Mouse (Mus musculus) MEL (cell line): ENCODE measurements around the gene Slc2a4. TPM values are rescaled to one million over a fixed set of nuclear protein-coding genes. Genes with fewer than 3 reads are reported as not detected.
"Not testable (repeated sequence)": the region's sequence is repeated elsewhere in the genome, so short reads cannot be mapped to it uniquely, and the experiment has no call there.

ENCODE experiments used
- DNase-seq: peaks from one replicate; pipeline ENCODE4 v3.0.0; 2011; ENCODE audit warnings: low read depth, low spot score
- H3K27ac ChIP-seq: 2 replicates; pipeline ENCODE4 v1.5.1; 2012; ENCODE audit warnings: low read depth, mild to moderate bottlenecking, control low read depth, low read length, moderate library complexity; ENCODE audit not compliant: control insufficient read depth
- H3K27me3 ChIP-seq, 2 experiments: fragments of 150-350 bp in 1 of 2; sonication (generic) in 1 of 2; 2 replicates each; pipeline ENCODE4 v1.6.1; 2012; ENCODE audit warnings: low read length in 2 of 2, mild to moderate bottlenecking in 2 of 2, improper control_type of control experiment in 1 of 2, moderate library complexity in 1 of 2; ENCODE audit not compliant: insufficient read depth in 2 of 2, control insufficient read depth in 1 of 2
- H3K36me3 ChIP-seq, 2 experiments: 2 replicates each; pipeline ENCODE4 v1.6.1; 2012 to 2014; ENCODE audit warnings: low read length in 2 of 2, improper control_type of control experiment in 1 of 2, inconsistent platforms in 1 of 2, mild to moderate bottlenecking in 1 of 2; ENCODE audit not compliant: insufficient read depth in 2 of 2, control insufficient read depth in 1 of 2
- H3K4me1 ChIP-seq, 2 experiments: fragments of 150-350 bp in 1 of 2; sonication (generic) in 1 of 2; 2 replicates each; pipeline ENCODE4 v1.6.1; 2012; ENCODE audit warnings: low read length in 2 of 2, improper control_type of control experiment in 1 of 2, mild to moderate bottlenecking in 1 of 2; ENCODE audit not compliant: insufficient read depth in 2 of 2, control insufficient read depth in 1 of 2
- H3K4me3 ChIP-seq, 2 experiments: fragments of 150-350 bp in 1 of 2; sonication (generic) in 1 of 2; 2 replicates each; pipeline ENCODE4 v1.5.1; 2012; ENCODE audit warnings: low read depth in 2 of 2, low read length in 2 of 2, mild to moderate bottlenecking in 2 of 2, moderate library complexity in 2 of 2, control low read depth in 1 of 2, improper control_type of control experiment in 1 of 2; ENCODE audit not compliant: control insufficient read depth in 1 of 2, insufficient read depth in 1 of 2
- H3K79me2 ChIP-seq: 2 replicates; pipeline ENCODE4 v1.6.1; 2012; ENCODE audit warnings: mild to moderate bottlenecking, low read length, moderate library complexity; ENCODE audit not compliant: control insufficient read depth, poor library complexity, insufficient read depth
- H3K9ac ChIP-seq: 2 replicates; pipeline ENCODE4 v1.6.1; 2012; ENCODE audit warnings: low read depth, mild to moderate bottlenecking, control low read depth, low read length, moderate library complexity; ENCODE audit not compliant: control insufficient read depth, poor library complexity, severe bottlenecking
- H3K9me3 ChIP-seq: fragments of 150-350 bp; sonication (generic); replicated peaks from 2 replicates; pipeline ENCODE4 v1.6.1; 2012; ENCODE audit warnings: mild to moderate bottlenecking, low read length, improper control_type of control experiment, moderate library complexity; ENCODE audit not compliant: insufficient read depth
- CHD1 ChIP-seq: IDR thresholded peaks from 2 replicates; pipeline ENCODE4 v1.6.1; 2012; ENCODE audit warnings: low read depth, mild to moderate bottlenecking, inconsistent platforms, low read length, improper control_type of control experiment
- CTCF ChIP-seq, 3 experiments: IDR thresholded peaks in 2 of 3; conservative IDR thresholded peaks in 1 of 3; 2 replicates each; pipeline ENCODE4 v1.5.1; 2011 to 2012; ENCODE audit warnings: low read length in 3 of 3, low read depth in 2 of 3, mild to moderate bottlenecking in 2 of 3, improper control_type of control experiment in 1 of 3, inconsistent platforms in 1 of 3, mixed read lengths in 1 of 3, moderate library complexity in 1 of 3; ENCODE audit not compliant: control insufficient read depth in 1 of 3, insufficient read depth in 1 of 3, poor library complexity in 1 of 3, severe bottlenecking in 1 of 3
- GATA1 ChIP-seq: IDR thresholded peaks from 2 replicates; pipeline ENCODE4 v1.6.1; 2011; ENCODE audit warnings: low read depth, low read length, improper control_type of control experiment
- MAX ChIP-seq: IDR thresholded peaks from 2 replicates; pipeline ENCODE4 v1.6.1; 2011; ENCODE audit warnings: low read length, improper control_type of control experiment
- MXI1 ChIP-seq: IDR thresholded peaks from 2 replicates; pipeline ENCODE4 v1.6.1; 2011; ENCODE audit warnings: mild to moderate bottlenecking, low read depth, low read length, improper control_type of control experiment
- POLR2A ChIP-seq, 2 experiments: IDR thresholded peaks; 2 replicates each; pipeline ENCODE4 v1.6.1; 2011 to 2012; ENCODE audit warnings: low read length in 2 of 2, mild to moderate bottlenecking in 2 of 2, control low read depth in 1 of 2, improper control_type of control experiment in 1 of 2, low read depth in 1 of 2, moderate library complexity in 1 of 2; ENCODE audit not compliant: control insufficient read depth in 1 of 2, insufficient read depth in 1 of 2, poor library complexity in 1 of 2
- POLR2AphosphoS2 ChIP-seq: IDR thresholded peaks from 2 replicates; pipeline ENCODE4 v1.6.1; 2011; ENCODE audit warnings: low read length, improper control_type of control experiment
- RAD21 ChIP-seq: IDR thresholded peaks from 2 replicates; pipeline ENCODE4 v1.6.1; 2011; ENCODE audit warnings: mild to moderate bottlenecking, low read depth, low read length, improper control_type of control experiment
- SIN3A ChIP-seq: IDR thresholded peaks from 2 replicates; pipeline ENCODE4 v1.6.1; 2012; ENCODE audit warnings: low read length, improper control_type of control experiment, inconsistent platforms
- SMC3 ChIP-seq: IDR thresholded peaks from 2 replicates; pipeline ENCODE4 v1.6.1; 2011; ENCODE audit warnings: low read depth, low read length, improper control_type of control experiment
- ZMIZ1 ChIP-seq: IDR thresholded peaks from 2 replicates; pipeline ENCODE4 v1.6.1; 2012; ENCODE audit warnings: low read depth, mild to moderate bottlenecking, inconsistent platforms, low read length, improper control_type of control experiment, moderate library complexity
- polyA plus RNA-seq, 2 experiments: library from polyadenylated mRNA; stranded (reverse) in 1 of 2; unstranded in 1 of 2; fragments of >175 nt in 1 of 2; fragments of >200 nt in 1 of 2; gene quantifications; 2 replicates each; pipeline versions ENCODE4 v1.2.1 to v1.2.4; 2012; ENCODE audit warnings: low replicate concordance in 2 of 2, low read depth in 1 of 2; ENCODE audit not compliant: insufficient read length in 2 of 2, insufficient read depth in 1 of 2, missing spikeins in 1 of 2
- total RNA-seq: library from RNA; depleted of rRNA; stranded (reverse); fragments of 300-350 nt; gene quantifications from 2 replicates; pipeline ENCODE4 v1.2.3, GENCODE M21; 2012

The Slc2a4 gene
- total and polyA plus RNA-seq, 3 experiments: 0.12 to 0.19 TPM; not detected in 1

DNA sequence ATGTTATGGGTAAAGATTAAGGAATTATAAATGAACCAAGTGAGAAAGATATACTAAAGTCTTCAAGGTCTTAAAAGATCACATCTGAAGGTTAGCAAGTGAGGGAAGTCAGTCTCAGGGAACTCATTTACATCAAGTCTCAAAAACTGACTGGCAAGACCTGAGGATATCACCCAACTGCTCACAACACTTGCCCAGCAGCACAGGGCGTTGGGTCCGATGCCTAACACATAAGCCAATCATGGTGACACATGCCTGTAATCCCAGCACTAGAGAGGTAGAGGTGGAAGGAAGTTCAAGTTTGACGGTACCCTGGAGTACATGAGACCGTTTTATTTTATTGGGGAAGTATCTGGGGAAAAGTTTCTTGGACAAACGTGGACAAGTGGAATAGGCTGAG lies 29.9 kb downstream of the Slc2a4 start:
- DNase-seq: no peak
- TF ChIP-seq CHD1 (0 out of 2 replicates have a peak, but pooled peaks have one; percentile 84), MAX (no peak), POLR2AphosphoS2 (peak; percentile 40; the same call in 1 of the 2 replicates), SIN3A (peak; percentile 46; the same call in 1 of the 2 replicates)
- H3K9me3 ChIP-seq: no peaks in the 10 kb centered on the region
- peaks cover 22 to 57% of the 10 kb centered on the region in 2 experiments for H3K36me3 ChIP-seq
- peak overlapping the region; percentile 83 for H3K9ac ChIP-seq
- H3K4me1 ChIP-seq: peaks cover 10 to 52% of the 10 kb centered on the region in 2 experiments
- H3K27me3 ChIP-seq: no peaks in the 10 kb centered on the region
- H3K27ac ChIP-seq: peak overlapping the region; percentile 50
- peaks cover 61% of the 10 kb centered on the region for H3K79me2 ChIP-seq
- peak overlapping the region in 1 of 2 experiments; percentile 73; a peak in 2 of 4 replicates for H3K4me3 ChIP-seq

GRCm38 (mm10) chr11:69917379-69917948 lies 30.5 kb downstream of the Slc2a4 start:
- no peak for DNase-seq
- H3K36me3 ChIP-seq: peaks cover 22 to 52% of the 10 kb centered on the region in 2 experiments
- H3K9ac ChIP-seq: peak overlapping the region; percentile 9; the same call in 1 of the 2 replicates
- H3K27me3 ChIP-seq: no peaks in the 10 kb centered on the region
- H3K27ac ChIP-seq: peak overlapping the region; percentile 74
- no peak overlapping the region for H3K4me3 ChIP-seq
- peaks cover 4 to 53% of the 10 kb centered on the region in 2 experiments for H3K4me1 ChIP-seq
- no peaks in the 10 kb centered on the region for H3K9me3 ChIP-seq
- peaks cover 61% of the 10 kb centered on the region for H3K79me2 ChIP-seq
- TF ChIP-seq MXI1 (no peak), ZMIZ1 (0 out of 2 replicates have a peak, but pooled peaks have one; percentile 53), GATA1 (no peak), CTCF (IDR thresholded peaks at IDR 0.05 in 2 of 3, conservative IDR thresholded peaks at IDR 0.05 in 1 of 3; ENCODE audit: control insufficient read depth in 1 of 3, insufficient read depth in 1 of 3, low read depth in 2 of 3, low read length in 3 of 3, poor library complexity in 1 of 3, severe bottlenecking in 1 of 3) (no peak), RAD21 (no peak), SIN3A (peak; percentile 34; the same call in 1 of the 2 replicates), POLR2A (IDR thresholded peaks at IDR 0.05; ENCODE audit: control insufficient read depth in 1 of 2, insufficient read depth in 1 of 2, low read depth in 1 of 2, low read length in 2 of 2, poor library complexity in 1 of 2) (peak in 1 of 2 experiments; percentile 51; a peak in 2 of 4 replicates)

DNA sequence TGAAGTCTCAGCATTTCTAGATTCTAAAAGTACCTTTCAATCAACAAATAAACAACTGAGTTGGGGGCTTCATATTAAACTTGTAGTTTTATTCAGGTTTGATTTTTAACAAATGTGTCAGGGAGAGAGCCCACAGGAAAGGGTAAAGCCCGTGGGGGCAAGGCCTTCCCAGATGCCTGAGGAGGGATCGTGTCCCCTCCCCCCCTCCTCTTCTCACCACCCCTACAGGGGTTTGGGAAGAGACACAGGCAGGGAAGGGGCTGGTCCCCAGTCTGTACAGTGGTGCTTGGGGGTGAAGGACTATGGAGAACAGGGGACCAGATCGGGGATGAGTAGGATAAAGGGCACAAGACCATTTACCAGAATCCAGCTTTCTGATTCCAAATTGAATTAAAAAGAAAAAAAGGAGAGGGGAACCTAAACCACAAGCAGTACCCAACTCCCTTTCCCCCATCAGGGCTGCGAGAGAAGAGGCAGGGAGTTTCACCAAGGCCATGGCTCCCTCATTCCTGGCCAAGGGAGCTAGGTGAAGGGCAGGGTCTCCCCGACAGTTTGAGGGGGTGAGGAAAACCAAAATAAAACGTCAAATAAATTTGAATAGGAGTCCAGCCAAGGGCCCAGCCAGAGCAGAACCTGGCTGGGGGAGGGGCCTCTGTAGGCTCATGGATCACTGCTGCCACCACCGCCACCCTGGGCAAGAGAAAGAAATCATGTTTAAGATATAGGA lies 31.2 kb downstream of the Slc2a4 start:
- TF ChIP-seq SMC3 (0 out of 2 replicates have a peak, but pooled peaks have one; percentile 5), CHD1 (peak; percentile 93)
- H3K27ac ChIP-seq: peak overlapping the region; percentile 74
- H3K9me3 ChIP-seq, H3K27me3 ChIP-seq, H3K4me3 ChIP-seq: not testable (repeated sequence)
- peaks cover 4 to 53% of the 10 kb centered on the region in 2 experiments for H3K4me1 ChIP-seq
- peaks cover 22 to 51% of the 10 kb centered on the region in 2 experiments for H3K36me3 ChIP-seq
- H3K9ac ChIP-seq: peak overlapping the region; percentile 19
- H3K79me2 ChIP-seq: peaks cover 61% of the 10 kb centered on the region
- peak; percentile 46 for DNase-seq
